Mouse (Mus musculus): ENCODE data around the gene Cdh13.

DNA sequence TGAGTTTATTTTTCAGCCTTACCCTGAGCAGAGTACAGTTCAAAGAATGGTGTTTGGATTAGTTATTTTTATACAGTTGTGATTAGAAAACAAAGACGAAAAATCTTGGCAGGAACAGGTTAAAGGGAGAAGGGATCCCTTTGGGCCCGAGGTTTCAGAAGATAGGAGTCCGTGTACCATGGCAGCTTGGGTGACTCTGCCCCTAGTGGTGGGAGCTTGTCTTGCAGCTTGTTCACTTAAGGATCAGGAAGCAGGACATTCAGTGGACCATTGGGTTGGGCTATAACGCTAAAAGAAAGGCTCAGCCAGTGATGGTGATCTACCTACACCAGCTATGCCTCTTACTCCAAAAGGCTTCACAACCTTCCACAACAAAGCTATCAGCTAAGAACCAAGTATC, 8.8 kb upstream of the Cdh13 start:
- no peak for TF ChIP-seq GATA1 (IDR thresholded peaks at IDR 0.05; ENCODE audit: borderline replicate concordance, low read length)
- TF ChIP-seq FLI1 (IDR thresholded peaks at IDR 0.05; ENCODE audit: low read length) = no peak

All from megakaryocyte, embryonic 14.5 days (primary cell).